9 mouse cellular contexts compared by ENCODE assay signal in the genomic region with DNA sequence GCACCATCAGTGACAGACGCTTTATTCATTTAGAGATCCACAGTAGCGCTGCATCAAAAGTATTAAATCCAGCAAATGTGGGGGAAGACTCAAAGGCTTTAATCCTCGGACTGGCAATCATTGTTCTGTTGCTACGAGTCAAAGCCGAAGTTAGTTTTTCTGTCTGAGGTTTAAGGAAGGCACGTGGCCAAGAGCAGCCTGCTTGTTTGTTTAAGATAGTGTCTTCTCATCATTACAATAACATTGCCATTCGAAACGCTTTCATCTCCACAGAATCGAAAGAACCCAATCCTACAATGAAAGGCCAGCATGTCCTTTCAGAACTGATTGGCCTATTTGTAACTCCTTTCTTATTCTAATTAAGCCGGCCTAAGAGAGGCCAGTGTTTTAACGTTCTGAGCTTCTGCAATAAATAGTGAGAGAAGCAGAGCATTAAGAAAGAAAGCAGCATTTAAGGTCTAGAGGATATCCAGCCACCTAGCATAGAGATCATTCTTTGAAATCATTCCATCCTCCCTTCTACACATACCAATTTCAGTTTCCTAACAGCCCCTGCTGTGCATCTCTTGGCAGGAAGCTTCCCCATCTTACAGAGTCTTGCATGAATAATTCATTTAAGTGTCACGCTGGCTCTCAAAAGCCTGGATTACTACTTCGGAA.
DNase-seq lines count a peak whose midpoint lies in the region; ATAC-seq and TF ChIP-seq lines count a peak whose summit lies in the region.
"Had no signal": no experiment of that assay in that cellular context is flagged by ENCODE, and none has a peak within 500 bp of the region (broad histone marks: within the 10 kb centered on the region; RNA-seq: fewer than 3 reads in every experiment).

No protein-coding gene starts in this region.

- TF ChIP-seq CTCF in lung, embryonic 14.5 days (IDR thresholded peaks at IDR 0.05; ENCODE audit: low read depth) = no peak

- H3K9me3 ChIP-seq in lung, embryonic 14.5 days (ENCODE audit: low read depth, low read length) = no peaks in the 10 kb centered on the region
- no peaks in the 10 kb centered on the region for H3K9me3 ChIP-seq in forebrain, embryonic 15.5 days
- H3K9me3 ChIP-seq in neural tube, embryonic 12.5 days = no peaks in the 10 kb centered on the region

- H3K4me2 ChIP-seq in lung, embryonic 14.5 days = peak overlapping the region; percentile 40
- peak overlapping the region; percentile 43 for H3K4me2 ChIP-seq in forebrain, embryonic 15.5 days (replicated peaks)
- peak overlapping the region; percentile 56 for H3K4me2 ChIP-seq in neural tube, embryonic 12.5 days (replicated peaks)

- H3K27ac ChIP-seq in lung, embryonic 14.5 days (ENCODE audit: low read depth) = no peak overlapping the region
- peak overlapping the region; percentile 61 for H3K27ac ChIP-seq in forebrain, embryonic 15.5 days (replicated peaks)
- no peak overlapping the region for H3K27ac ChIP-seq in neural tube, embryonic 12.5 days

- no peak overlapping the region for H3K9ac ChIP-seq in lung, embryonic 14.5 days
- H3K9ac ChIP-seq in forebrain, embryonic 15.5 days (replicated peaks) = peak overlapping the region; percentile 9
- no peak overlapping the region for H3K9ac ChIP-seq in neural tube, embryonic 12.5 days

- WGBS in lung, embryonic 14.5 days = 1% methylated on average over 13 of the region's 13 CpGs
- under 1% methylated on average over 13 of the region's 13 CpGs for WGBS in forebrain, embryonic 15.5 days
- WGBS in neural tube, embryonic 12.5 days = under 1% methylated on average over 13 of the region's 13 CpGs

- no peaks in the 10 kb centered on the region for H3K36me3 ChIP-seq in lung, embryonic 14.5 days (ENCODE audit: insufficient read depth)
- H3K36me3 ChIP-seq in forebrain, embryonic 15.5 days = no peaks in the 10 kb centered on the region
- H3K36me3 ChIP-seq in neural tube, embryonic 12.5 days = no peaks in the 10 kb centered on the region

- H3K4me1 ChIP-seq in lung, embryonic 14.5 days (ENCODE audit: insufficient read depth) = no peaks in the 10 kb centered on the region
- H3K4me1 ChIP-seq in forebrain, embryonic 15.5 days = peaks cover 22% of the 10 kb centered on the region
- peaks cover 6% of the 10 kb centered on the region; the same call in 1 of the 2 replicates for H3K4me1 ChIP-seq in neural tube, embryonic 12.5 days

- no peaks in the 10 kb centered on the region for H3K27me3 ChIP-seq in lung, embryonic 14.5 days (ENCODE audit: insufficient read depth, low read length)
- no peaks in the 10 kb centered on the region for H3K27me3 ChIP-seq in forebrain, embryonic 15.5 days
- H3K27me3 ChIP-seq in neural tube, embryonic 12.5 days (replicated peaks) = peaks cover 10% of the 10 kb centered on the region; the same call in 1 of the 2 replicates

- peak; percentile 96 for ATAC-seq in frontal cortex, adult (ENCODE audit: low TSS enrichment)
- peak; percentile 38; the same call in 1 of the 2 replicates for ATAC-seq in lung, embryonic 14.5 days (ENCODE audit: insufficient read depth)
- ATAC-seq in forebrain, embryonic 15.5 days (replicated peaks) = peak; percentile 89
- ATAC-seq in neural tube, embryonic 12.5 days (ENCODE audit: low FRiP score, low read depth) = peak; percentile 66; the same call in 1 of the 2 replicates

- no peak for DNase-seq in frontal cortex, postnatal 14 days (ENCODE audit: low spot score in 2 of 2)
- peak; percentile 61 for DNase-seq in lung, embryonic 14.5 days
- DNase-seq in lung, adult 18-20 months = no peak
- no peak for DNase-seq in adipocyte (ENCODE audit: low spot score)
- no peak for DNase-seq in adrenal gland, postnatal 25 days
- DNase-seq: B cell, adult 2 months had no signal

- H3K4me3 ChIP-seq in lung, embryonic 14.5 days (ENCODE audit: low read depth, low read length) = no peak overlapping the region
- peak overlapping the region; percentile 24 for H3K4me3 ChIP-seq in forebrain, embryonic 15.5 days
- H3K4me3 ChIP-seq in neural tube, embryonic 12.5 days = no peak overlapping the region

Comparison
In these comparisons a context has a peak if more than half of its experiments do, and no peak if none do; other contexts are left out.
1. ATAC-seq: peak in every context shown above with its lines; median percentile 96 in frontal cortex, adult; 89 in forebrain, embryonic 15.5 days; 66 in neural tube, embryonic 12.5 days; 38 in lung, embryonic 14.5 days.